Mouse (Mus musculus) heart, embryonic 14.5 days (tissue): Measurements from ENCODE around the gene Tapt1. TPM values are rescaled to one million over a fixed set of nuclear protein-coding genes. Genes with fewer than 3 reads are reported as not detected.
"Not testable (repeated sequence)": the region's sequence is repeated elsewhere in the genome, so short reads cannot be mapped to it uniquely, and the experiment has no call there.

ENCODE experiments used
- ATAC-seq: fragments of 200-750 bp; cut with Nextera tagmentation; 2 replicates; pipeline ENCODE4 v1.8.0; 2017; ENCODE audit warnings: low read depth, moderate TSS enrichment; ENCODE audit not compliant: insufficient number of reproducible peaks, insufficient read depth, low FRiP score
- H3K27ac ChIP-seq, 2 experiments: fragments of 200-500 bp in 1 of 2; fragments of 300-500 bp in 1 of 2; sonication (generic) in 1 of 2; replicated peaks in 1 of 2; 2 replicates each; pipeline ENCODE4 v1.5.1; 2012 to 2014; ENCODE audit warnings: low read depth in 2 of 2, low read length in 2 of 2, control low read depth in 1 of 2, mild to moderate bottlenecking in 1 of 2, mixed read lengths in 1 of 2; ENCODE audit not compliant: control insufficient read depth in 1 of 2, insufficient read depth in 1 of 2
- H3K27me3 ChIP-seq: fragments of 300-500 bp; sonication (generic); 2 replicates; pipeline ENCODE4 v1.6.1; 2014; ENCODE audit warnings: mild to moderate bottlenecking, low read length, control low read depth; ENCODE audit not compliant: control insufficient read depth, insufficient read depth
- H3K36me3 ChIP-seq: fragments of 300-500 bp; sonication (generic); 2 replicates; pipeline ENCODE4 v1.6.1; 2014; ENCODE audit warnings: mild to moderate bottlenecking, control low read depth, low read length, mixed read lengths; ENCODE audit not compliant: control insufficient read depth, insufficient read depth
- H3K4me1 ChIP-seq, 2 experiments: fragments of 200-500 bp in 1 of 2; fragments of 300-500 bp in 1 of 2; sonication (generic) in 1 of 2; 2 replicates each; pipeline ENCODE4 v1.6.1; 2012 to 2014; ENCODE audit warnings: low read length in 2 of 2, control low read depth in 1 of 2, mixed read lengths in 1 of 2; ENCODE audit not compliant: control insufficient read depth in 2 of 2, insufficient read depth in 2 of 2
- H3K4me2 ChIP-seq: fragments of 300-500 bp; sonication (generic); 2 replicates; pipeline ENCODE4 v1.6.1; 2014; ENCODE audit warnings: mild to moderate bottlenecking, low read length
- H3K4me3 ChIP-seq, 2 experiments: fragments of 200-500 bp in 1 of 2; fragments of 300-500 bp in 1 of 2; sonication (generic) in 1 of 2; 2 replicates each; pipeline ENCODE4 v1.5.1; 2012 to 2014; ENCODE audit warnings: low read length in 2 of 2, mild to moderate bottlenecking in 2 of 2, control low read depth in 1 of 2, low read depth in 1 of 2, moderate library complexity in 1 of 2; ENCODE audit not compliant: control insufficient read depth in 1 of 2, insufficient read depth in 1 of 2
- H3K9ac ChIP-seq: fragments of 300-500 bp; sonication (generic); 2 replicates; pipeline ENCODE4 v1.6.1; 2014; ENCODE audit warnings: mild to moderate bottlenecking, low read length
- H3K9me3 ChIP-seq: fragments of 300-500 bp; sonication (generic); 2 replicates; pipeline ENCODE4 v1.6.1; 2016; ENCODE audit warnings: low read length, control low read depth; ENCODE audit not compliant: control insufficient read depth
- WGBS: fragments of 180-500 bp; shearing (Covaris S2); extraction: QIAGEN DNeasy Blood & Tissue Kit; methylation state at CpG from one replicate; pipeline ENCODE4 v1.1.7; 2014; 5-methylcytosine and 5-hydroxymethylcytosine counted together
- polyA plus RNA-seq: library from polyadenylated mRNA; unstranded; fragments of >200 nt; fragmentation: Nextera tagmentation; extraction: Ambion mirVana; gene quantifications from 2 replicates; pipeline ENCODE4 v1.2.1, GENCODE M21; 2014

Gene Tapt1
- polyA plus RNA-seq, 1 experiment from 2014 or later: 25.6 TPM

GRCm38 (mm10) chr5:44151327-44152051, 74.9 kb downstream of the Tapt1 start:
- Histone ChIP-seq H3K4me1 (no peaks in the 10 kb centered on the region), H3K36me3 (no peaks in the 10 kb centered on the region), H3K27ac (no peak overlapping the region), H3K4me2 (no peak overlapping the region), H3K9me3 (0 out of 2 replicates have a peak, but pooled peaks cover 3% of the 10 kb centered on the region), H3K4me3 (no peak overlapping the region), H3K9ac (no peak overlapping the region), H3K27me3 (no peaks in the 10 kb centered on the region)
- ATAC-seq: no peak
- 84% methylated on average over 4 of the region's 4 CpGs for WGBS

- Histone ChIP-seq H3K4me3 (no peak overlapping the region), H3K9me3 (0 out of 2 replicates have a peak, but pooled peaks cover 3% of the 10 kb centered on the region), H3K27ac (no peak overlapping the region), H3K36me3 (no peaks in the 10 kb centered on the region), H3K27me3 (no peaks in the 10 kb centered on the region), H3K4me1 (no peaks in the 10 kb centered on the region), H3K9ac (no peak overlapping the region), H3K4me2 (no peak overlapping the region)
- ATAC-seq: no peak
- 83% methylated on average over 3 of the region's 3 CpGs for WGBS
Measured at GRCm38 (mm10) chr5:44147732-44148131, 78.7 kb downstream of the Tapt1 start.

GRCm38 (mm10) chr5:44146437-44147332, 79.7 kb downstream of the Tapt1 start:
- Histone ChIP-seq H3K4me3 (no peak overlapping the region), H3K4me2 (no peak overlapping the region), H3K36me3 (no peaks in the 10 kb centered on the region), H3K9me3 (0 out of 2 replicates have a peak, but pooled peaks cover 3% of the 10 kb centered on the region), H3K4me1 (no peaks in the 10 kb centered on the region), H3K27me3 (no peaks in the 10 kb centered on the region), H3K27ac (no peak overlapping the region), H3K9ac (no peak overlapping the region)
- no peak for ATAC-seq
- 71% methylated on average over 6 of the region's 6 CpGs for WGBS

GRCm38 (mm10) chr5:44143467-44144235, 82.8 kb downstream of the Tapt1 start:
- Histone ChIP-seq H3K4me3 (no peak overlapping the region), H3K4me2 (no peak overlapping the region), H3K36me3 (no peaks in the 10 kb centered on the region), H3K4me1 (no peaks in the 10 kb centered on the region), H3K27ac (no peak overlapping the region), H3K9ac (no peak overlapping the region), H3K27me3 (no peaks in the 10 kb centered on the region), H3K9me3 (no peaks in the 10 kb centered on the region)
- ATAC-seq: no peak
- 45% methylated on average over 8 of the region's 8 CpGs for WGBS

GRCm38 (mm10) chr5:44127487-44127886, 98.9 kb downstream of the Tapt1 start:
- WGBS: 69% methylated on average over 4 of the region's 4 CpGs
- Histone ChIP-seq H3K27me3 (no peaks in the 10 kb centered on the region), H3K9me3 (no peaks in the 10 kb centered on the region), H3K4me2 (no peak overlapping the region), H3K36me3 (no peaks in the 10 kb centered on the region), H3K4me1 (peaks cover 3 to 7% of the 10 kb centered on the region in 2 experiments; a peak in 2 of 4 replicates), H3K4me3 (no peak overlapping the region), H3K27ac (no peak overlapping the region), H3K9ac (no peak overlapping the region)
- no peak for ATAC-seq

DNA sequence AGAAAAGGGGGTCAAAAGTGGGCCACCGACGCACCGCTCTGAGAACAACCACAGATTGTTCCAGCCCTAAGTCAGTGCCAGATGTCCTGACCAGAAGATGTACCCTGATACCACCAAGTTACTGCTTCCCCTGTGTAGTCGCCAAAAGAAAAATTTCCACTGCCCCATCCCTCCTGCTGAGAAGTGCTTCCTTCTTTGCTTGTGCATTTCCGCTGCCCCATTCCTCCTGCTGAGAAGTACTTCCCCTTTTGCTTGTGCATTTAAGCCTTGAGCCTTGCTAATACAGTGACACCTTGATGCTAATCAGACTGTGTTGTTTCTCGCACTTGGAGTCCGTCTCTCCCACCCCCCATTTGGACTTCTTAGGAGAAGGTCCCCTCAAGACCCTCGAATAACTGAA, 99.9 kb downstream of the Tapt1 start:
- H3K27ac ChIP-seq, H3K4me1 ChIP-seq, H3K27me3 ChIP-seq, H3K4me3 ChIP-seq, H3K36me3 ChIP-seq, H3K4me2 ChIP-seq, H3K9me3 ChIP-seq, ATAC-seq, H3K9ac ChIP-seq: not testable (repeated sequence)
- WGBS: 87% methylated on average over 8 of the region's 8 CpGs
